Mouse (Mus musculus) hindbrain, postnatal 0 days (tissue): ENCODE measurements around the gene Atp6v0e2. TPM values are rescaled to one million over a fixed set of nuclear protein-coding genes. Genes with fewer than 3 reads are reported as not detected.

Experiments
- ATAC-seq: fragments of 200-750 bp; cut with Nextera tagmentation; 2 replicates; pipeline ENCODE4 v1.8.0; 2017; ENCODE audit warnings: mild to moderate bottlenecking, moderate TSS enrichment, moderate library complexity
- DNase-seq: peaks from one replicate; pipeline ENCODE4 v3.0.0-alpha.2; 2015; ENCODE audit warnings: low spot score
- H3K27ac ChIP-seq: fragments of 300-500 bp; sonication (generic); 2 replicates; pipeline ENCODE4 v1.5.1; 2014; ENCODE audit warnings: mild to moderate bottlenecking
- H3K27me3 ChIP-seq: fragments of 300-500 bp; sonication (generic); 2 replicates; pipeline ENCODE4 v1.6.1; 2014; ENCODE audit warnings: low read length, mixed read lengths; ENCODE audit not compliant: insufficient read depth
- H3K36me3 ChIP-seq: fragments of 300-500 bp; sonication (generic); 2 replicates; pipeline ENCODE4 v1.6.1; 2014; ENCODE audit warnings: low read length, mixed read lengths; ENCODE audit not compliant: insufficient read depth
- H3K4me1 ChIP-seq: fragments of 300-500 bp; sonication (generic); 2 replicates; pipeline ENCODE4 v1.6.1; 2014; ENCODE audit warnings: antibody characterized with exemption, low read length, mixed read lengths; ENCODE audit not compliant: insufficient read depth
- H3K4me2 ChIP-seq: fragments of 300-500 bp; sonication (generic); 2 replicates; pipeline ENCODE4 v1.6.1; 2014; ENCODE audit warnings: low read depth, mild to moderate bottlenecking, low read length, moderate library complexity, mixed read lengths
- H3K4me3 ChIP-seq: fragments of 300-500 bp; sonication (generic); 2 replicates; pipeline ENCODE4 v1.5.1; 2014; ENCODE audit warnings: low read length
- H3K9ac ChIP-seq: fragments of 300-500 bp; sonication (generic); replicated peaks from 2 replicates; pipeline ENCODE4 v1.6.1; 2014; ENCODE audit warnings: mild to moderate bottlenecking, low read length, moderate library complexity, mixed read lengths
- H3K9me3 ChIP-seq: fragments of 300-500 bp; sonication (generic); 2 replicates; pipeline ENCODE4 v1.6.1; 2016; ENCODE audit warnings: low read length, mixed read lengths
- CTCF ChIP-seq: IDR thresholded peaks from 2 replicates; pipeline ENCODE4 v1.5.1; 2016; ENCODE audit warnings: antibody characterized with exemption, control low read depth, low read depth
- WGBS: fragments of 180-500 bp; shearing (Covaris S2); extraction: QIAGEN DNeasy Blood & Tissue Kit; methylation state at CpG from one replicate; pipeline ENCODE4 v1.1.7; 2014; 5-methylcytosine and 5-hydroxymethylcytosine counted together
- polyA plus RNA-seq: library from polyadenylated mRNA; unstranded; fragments of >200 nt; fragmentation: Nextera tagmentation; extraction: Ambion mirVana; gene quantifications from 2 replicates; pipeline ENCODE4 v1.2.1, GENCODE M21; 2015
- total RNA-seq: library from RNA; depleted of rRNA; stranded (reverse); fragments of >200 nt; gene quantifications from 2 replicates; pipeline ENCODE4 v1.2.3, GENCODE M21; 2014; rRNA removed

Gene Atp6v0e2
- total RNA-seq, result 407 and 443 TPM in 2 replicates
- polyA plus RNA-seq, result 446 and 455 TPM in 2 replicates

GRCm38 (mm10) chr6:48537105-48537954 is at the start of gene Atp6v0e2:
Gene Atp6v0e2 (plus strand): TSS chr6:48537615.
- H3K27me3 ChIP-seq, result no peaks in the 10 kb centered on the region
- WGBS, result 3% methylated on average over 38 of the region's 38 CpGs
- TF ChIP-seq CTCF, result no peak
- H3K4me1 ChIP-seq, result peaks cover 13% of the 10 kb centered on the region
- peaks cover 14% of the 10 kb centered on the region; the same call in 1 of the 2 replicates for H3K36me3 ChIP-seq
- peak within 1 kb of the TSS; percentile 55 for H3K4me3 ChIP-seq
- ATAC-seq (peak; percentile 94), DNase-seq (peak; percentile 99)
- peak within 1 kb of the TSS; percentile 90 for H3K27ac ChIP-seq
- no peaks in the 10 kb centered on the region for H3K9me3 ChIP-seq
- H3K4me2 ChIP-seq, result peak within 1 kb of the TSS; percentile 76
- H3K9ac ChIP-seq, result peak within 1 kb of the TSS; percentile 85

- H3K4me2 ChIP-seq, result no peak overlapping the region
- no peaks in the 10 kb centered on the region for H3K9me3 ChIP-seq
- no peaks in the 10 kb centered on the region for H3K27me3 ChIP-seq
- 22% methylated on average over 19 of the region's 25 CpGs for WGBS
- H3K4me1 ChIP-seq, result peaks cover 10% of the 10 kb centered on the region
- DNase-seq (peak; percentile 10), ATAC-seq (peak; percentile 24)
- no peak overlapping the region for H3K4me3 ChIP-seq
- peak; percentile 17; the same call in 1 of the 2 replicates for TF ChIP-seq CTCF
- H3K36me3 ChIP-seq, result no peaks in the 10 kb centered on the region
- no peak overlapping the region for H3K9ac ChIP-seq
- no peak overlapping the region for H3K27ac ChIP-seq
Observed at GRCm38 (mm10) chr6:48487747-48488725, 49.4 kb upstream of the Atp6v0e2 start.

- Histone ChIP-seq H3K36me3 (no peaks in the 10 kb centered on the region), H3K27me3 (0 out of 2 replicates have a peak, but pooled peaks cover 2% of the 10 kb centered on the region), H3K4me1 (peaks cover 10% of the 10 kb centered on the region), H3K9me3 (no peaks in the 10 kb centered on the region), H3K4me3 (no peak overlapping the region), H3K27ac (no peak overlapping the region), H3K9ac (no peak overlapping the region), H3K4me2 (no peak overlapping the region)
- no peak for TF ChIP-seq CTCF
- DNase-seq (peak; percentile 39), ATAC-seq (0 out of 2 replicates have a peak, but pooled peaks have one; percentile 16)
- 62% methylated on average over 3 of the region's 3 CpGs for WGBS
Observed at GRCm38 (mm10) chr6:48489741-48490140, 47.7 kb upstream of the Atp6v0e2 start.

GRCm38 (mm10) chr6:48491361-48491760 is 46.1 kb upstream of the Atp6v0e2 start:
- H3K9ac ChIP-seq, result no peak overlapping the region
- no peaks in the 10 kb centered on the region for H3K9me3 ChIP-seq
- H3K36me3 ChIP-seq, result no peaks in the 10 kb centered on the region
- DNase-seq (no peak), ATAC-seq (no peak)
- H3K4me2 ChIP-seq, result no peak overlapping the region
- no peak overlapping the region for H3K27ac ChIP-seq
- H3K4me3 ChIP-seq, result no peak overlapping the region
- no peak for TF ChIP-seq CTCF
- peaks cover 10% of the 10 kb centered on the region for H3K4me1 ChIP-seq
- 0 out of 2 replicates have a peak, but pooled peaks cover 2% of the 10 kb centered on the region for H3K27me3 ChIP-seq
- 68% methylated on average over 9 of the region's 9 CpGs for WGBS

- Histone ChIP-seq H3K9me3 (no peaks in the 10 kb centered on the region), H3K27me3 (0 out of 2 replicates have a peak, but pooled peaks cover 2% of the 10 kb centered on the region), H3K36me3 (no peaks in the 10 kb centered on the region), H3K4me1 (peaks cover 9% of the 10 kb centered on the region; the same call in 1 of the 2 replicates), H3K4me3 (no peak overlapping the region), H3K27ac (no peak overlapping the region), H3K4me2 (no peak overlapping the region), H3K9ac (no peak overlapping the region)
- DNase-seq, result no peak
- 14% methylated on average over 8 of the region's 8 CpGs for WGBS
- TF ChIP-seq CTCF, result no peak
- ATAC-seq, result no peak
Observed at GRCm38 (mm10) chr6:48493136-48493730, 44.2 kb upstream of the Atp6v0e2 start.

GRCm38 (mm10) chr6:48497521-48497920 is 39.9 kb upstream of the Atp6v0e2 start:
- Histone ChIP-seq H3K4me3 (no peak overlapping the region), H3K4me2 (no peak overlapping the region), H3K9me3 (no peaks in the 10 kb centered on the region), H3K27me3 (0 out of 2 replicates have a peak, but pooled peaks cover 2% of the 10 kb centered on the region), H3K27ac (no peak overlapping the region), H3K9ac (no peak overlapping the region), H3K4me1 (no peaks in the 10 kb centered on the region), H3K36me3 (no peaks in the 10 kb centered on the region)
- 78% methylated on average over 4 of the region's 4 CpGs for WGBS
- no peak for TF ChIP-seq CTCF
- no peak for DNase-seq
- no peak for ATAC-seq
